Mouse (Mus musculus): ENCODE measurements at regions not wholly inside any gene's neighbourhood (a gene's known extent, or its start where the extent isn't known, plus 50 kb on each side); places are given as distances from the start of the nearest gene placed in this dataset.
A peak's percentile ranks its signal among the peaks of the same experiment; 100 is the strongest.

GRCm38 (mm10) chr10:100152821-100153220 is 137.4 kb downstream of the Kitl start:
- peak; percentile 28 for DNase-seq

DNA sequence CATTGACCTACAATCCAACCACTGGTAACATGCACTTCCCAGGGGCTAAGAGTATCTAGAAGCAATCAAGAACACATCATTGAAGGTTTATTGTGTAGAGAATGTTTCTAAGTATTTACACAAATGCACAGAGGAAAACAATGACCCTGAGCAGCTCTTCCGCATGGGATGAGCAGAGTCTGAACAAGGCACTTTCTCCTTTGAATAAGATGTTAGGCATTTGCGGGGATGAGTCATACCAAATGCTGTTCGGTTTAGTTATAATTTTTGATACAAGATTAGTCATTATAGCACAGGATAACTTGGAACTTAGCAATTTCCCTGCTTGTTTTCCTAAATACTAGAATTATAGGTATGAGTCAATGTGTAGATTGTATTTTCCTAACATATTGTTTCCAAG is 137.9 kb downstream of the Kitl start:
- DNase-seq, result no peak

- no peak for DNase-seq
These were observed 140.1 kb downstream of the Kitl start for GRCm38 (mm10) chr10:100155566-100155965.

DNA sequence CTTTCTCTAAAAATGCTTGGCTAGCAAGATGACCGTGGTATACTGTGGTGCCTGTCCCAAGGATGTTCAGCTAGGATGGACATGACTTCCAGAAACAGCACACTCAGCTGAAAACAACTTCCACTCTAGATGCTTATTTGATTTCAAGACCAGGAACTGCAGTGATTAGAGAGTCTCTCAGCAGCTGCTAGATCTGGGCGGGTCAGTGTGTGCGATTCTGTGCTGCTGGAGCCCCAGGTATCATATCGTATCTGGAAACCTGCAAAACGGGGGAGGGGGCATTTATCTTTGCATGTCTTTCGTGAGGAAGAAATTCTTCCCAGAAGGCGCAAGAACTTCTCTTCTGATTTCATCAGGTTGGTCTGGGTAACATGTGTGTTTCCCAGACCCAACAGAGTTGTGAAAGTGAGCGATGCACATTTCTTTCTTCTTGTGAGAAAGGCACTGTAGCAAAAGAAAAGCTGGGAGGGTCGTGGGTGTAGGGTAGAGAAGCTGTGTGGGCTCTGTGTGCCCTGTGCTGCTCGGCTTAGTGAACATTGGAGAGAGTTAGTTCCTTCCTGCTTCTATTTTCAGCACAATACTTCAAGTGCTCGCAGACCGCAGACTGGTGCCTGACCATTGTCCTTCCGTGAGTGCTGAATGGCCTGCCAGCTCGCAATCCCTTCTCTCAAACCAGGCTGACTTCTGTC is 144.6 kb downstream of the Kitl start:
- peak; percentile 30 for DNase-seq

- DNase-seq, result no peak
These were observed 145.1 kb downstream of the Kitl start for GRCm38 (mm10) chr10:100160532-100160852.

- peak; percentile 14 for DNase-seq
These were observed 145.7 kb downstream of the Kitl start for GRCm38 (mm10) chr10:100161117-100161516.

GRCm38 (mm10) chr10:100164526-100164925 is 149.1 kb downstream of the Kitl start:
- DNase-seq, result no peak

GRCm38 (mm10) chr10:100170836-100171235 is 155.4 kb downstream of the Kitl start:
- DNase-seq, result peak; percentile 46

- DNase-seq, result no peak
These were observed 137.8 kb upstream of the Gm4301 start for GRCm38 (mm10) chr10:100197673-100198072.

DNA sequence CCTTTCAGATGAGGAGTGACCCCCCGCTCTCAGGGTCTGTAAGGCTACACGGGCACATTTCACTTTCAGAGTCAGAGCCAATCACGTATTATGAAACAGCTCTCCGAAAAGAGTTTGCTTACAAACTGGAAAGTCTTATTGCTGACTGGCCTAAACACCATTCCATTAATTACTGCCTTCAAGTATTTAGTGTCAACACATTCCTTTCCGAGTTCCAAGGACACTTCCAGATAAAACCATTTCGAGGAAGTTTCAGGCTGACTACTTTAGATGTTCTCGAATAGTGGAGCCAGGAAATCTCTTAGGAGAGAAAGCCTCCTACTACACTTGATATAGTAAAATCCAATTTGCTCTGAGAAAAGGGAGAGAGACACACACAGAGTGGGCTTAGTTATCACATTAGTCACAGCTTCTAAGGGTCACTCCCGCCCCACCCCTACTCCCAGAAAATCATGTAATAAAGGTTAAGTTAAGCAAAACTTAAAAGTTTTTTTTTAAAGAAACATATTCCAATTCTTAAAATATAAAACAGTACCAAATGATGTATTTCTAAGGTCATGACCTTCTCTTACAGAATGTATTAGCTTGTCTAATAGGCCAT is 136.3 kb upstream of the Gm4301 start:
- DNase-seq, result no peak

GRCm38 (mm10) chr10:100200431-100200830 is 135.0 kb upstream of the Gm4301 start:
- no peak for DNase-seq

GRCm38 (mm10) chr10:100206617-100207530 is 128.6 kb upstream of the Gm4301 start:
- DNase-seq, result no peak

- DNase-seq, result peak; percentile 8
These were observed 124.8 kb upstream of the Gm4301 start for GRCm38 (mm10) chr10:100210684-100211083.

- DNase-seq, result no peak
These were observed 110.9 kb upstream of the Gm4301 start for GRCm38 (mm10) chr10:100224459-100225097.

DNA sequence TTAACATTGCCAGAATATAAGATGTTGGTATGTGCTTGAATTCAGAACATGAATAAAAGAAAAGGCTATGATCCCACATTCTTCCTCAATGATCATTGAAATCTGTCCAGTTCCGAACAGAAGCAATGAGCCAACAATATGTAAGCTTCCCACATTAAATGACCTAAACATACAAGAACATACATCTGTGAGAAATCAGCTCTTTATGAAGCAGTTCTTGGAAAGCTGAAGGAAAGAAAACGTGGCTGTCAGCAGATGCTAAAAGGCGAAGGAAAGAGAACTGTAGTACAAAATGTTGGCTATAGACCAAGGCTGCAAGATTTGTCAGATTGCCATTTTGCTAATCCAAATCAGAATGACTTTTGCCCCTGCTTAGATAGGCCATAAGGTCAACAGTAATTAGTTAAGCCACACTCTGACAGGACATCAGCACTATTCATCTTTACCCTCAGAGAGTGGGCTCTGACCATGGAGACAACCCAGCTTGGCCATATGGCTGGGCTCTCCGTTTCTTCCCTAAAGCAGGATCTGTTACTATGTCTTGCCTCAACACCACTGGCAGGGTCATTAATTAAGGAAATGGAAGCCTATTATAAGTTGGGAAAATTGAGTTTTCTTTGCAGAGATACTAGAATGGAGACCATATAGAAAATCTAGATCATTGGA is 76.1 kb upstream of the Gm4301 start:
- no peak for DNase-seq

DNA sequence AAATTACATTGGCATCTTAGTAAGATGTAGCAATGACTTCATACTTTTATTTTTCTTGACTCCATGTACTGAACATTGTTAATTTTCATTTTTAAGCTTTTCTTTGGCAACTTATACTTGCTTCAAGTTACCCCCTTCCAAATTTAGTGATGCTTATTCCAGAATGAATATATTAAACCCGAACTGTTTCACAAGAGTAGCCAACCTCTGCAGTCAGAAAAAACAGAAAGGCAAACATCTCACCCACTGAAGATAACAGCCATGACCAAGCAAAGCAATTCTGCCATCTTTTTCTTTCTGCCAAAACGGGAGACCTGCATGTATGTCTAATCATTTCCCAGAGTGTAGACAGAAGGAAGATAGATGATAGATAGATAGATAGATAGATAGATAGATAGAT is 72.0 kb upstream of the Gm4301 start:
- no peak for DNase-seq

- no peak for DNase-seq
These were observed 71.4 kb upstream of the Gm4301 start for GRCm38 (mm10) chr10:100264066-100264465.

DNA sequence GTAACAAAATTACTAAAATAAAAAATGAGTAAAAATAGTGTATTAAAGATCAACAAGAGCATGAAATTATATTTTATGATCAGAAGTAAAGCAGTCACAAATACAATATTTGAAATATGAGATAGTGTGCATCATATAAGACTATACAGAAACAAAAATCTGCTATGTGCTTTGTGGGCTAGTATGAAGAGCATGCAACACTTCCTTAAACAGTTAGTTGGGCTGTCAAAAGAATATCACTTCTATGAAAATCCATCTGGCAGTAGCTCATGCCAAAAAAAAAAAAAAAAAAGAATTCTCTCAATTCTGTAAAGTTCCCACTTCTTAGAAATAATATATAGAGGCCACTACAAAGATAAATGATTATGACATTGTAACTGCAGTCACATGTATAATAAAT is 53.0 kb upstream of the Gm4301 start:
- DNase-seq, result no peak

Measured in kidney, postnatal 10 days (tissue).